Mouse (Mus musculus) fibroblast of lung, adult 2 months (primary cell): ENCODE measurements around the gene Crot.
A peak's percentile ranks its signal among the peaks of the same experiment; 100 is the strongest.
"Not testable (repeated sequence)": the region's sequence is repeated elsewhere in the genome, so short reads cannot be mapped to it uniquely, and the experiment has no call there.

Experiments used
- DNase-seq: peaks from one replicate; pipeline ENCODE4 v3.0.0-alpha.2; 2011; ENCODE audit warnings: low read depth

Gene Crot

GRCm38 (mm10) chr5:8996686-8997512, at the start of gene Crot:
Crot (minus strand) TSS chr5:8997324.
- peak; percentile 81 for DNase-seq

GRCm38 (mm10) chr5:9045904-9046303, 48.8 kb upstream of the Crot start:
- no peak for DNase-seq

DNA sequence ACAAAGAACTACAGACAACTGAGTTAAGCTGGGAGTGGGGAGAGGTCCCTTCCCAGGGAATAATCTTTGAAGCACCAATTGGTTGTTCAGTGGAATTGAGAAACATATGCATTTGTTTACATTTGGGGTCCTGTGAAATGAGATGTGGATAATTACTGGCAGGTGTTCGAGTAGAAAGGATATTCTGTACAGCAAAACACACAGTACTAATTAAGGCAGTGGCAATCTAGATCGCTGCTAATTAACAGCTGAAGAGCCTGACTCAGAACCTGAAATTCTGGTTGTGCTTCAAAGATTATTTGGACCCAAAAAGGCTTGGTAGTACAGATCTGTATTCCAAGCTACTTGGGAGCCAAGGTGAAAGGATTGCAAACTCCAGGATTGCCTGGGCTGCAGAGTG, 47.7 kb upstream of the Crot start:
- no peak for DNase-seq

- no peak for DNase-seq
These were observed 46.6 kb upstream of the Crot start for GRCm38 (mm10) chr5:9043582-9044267.

DNA sequence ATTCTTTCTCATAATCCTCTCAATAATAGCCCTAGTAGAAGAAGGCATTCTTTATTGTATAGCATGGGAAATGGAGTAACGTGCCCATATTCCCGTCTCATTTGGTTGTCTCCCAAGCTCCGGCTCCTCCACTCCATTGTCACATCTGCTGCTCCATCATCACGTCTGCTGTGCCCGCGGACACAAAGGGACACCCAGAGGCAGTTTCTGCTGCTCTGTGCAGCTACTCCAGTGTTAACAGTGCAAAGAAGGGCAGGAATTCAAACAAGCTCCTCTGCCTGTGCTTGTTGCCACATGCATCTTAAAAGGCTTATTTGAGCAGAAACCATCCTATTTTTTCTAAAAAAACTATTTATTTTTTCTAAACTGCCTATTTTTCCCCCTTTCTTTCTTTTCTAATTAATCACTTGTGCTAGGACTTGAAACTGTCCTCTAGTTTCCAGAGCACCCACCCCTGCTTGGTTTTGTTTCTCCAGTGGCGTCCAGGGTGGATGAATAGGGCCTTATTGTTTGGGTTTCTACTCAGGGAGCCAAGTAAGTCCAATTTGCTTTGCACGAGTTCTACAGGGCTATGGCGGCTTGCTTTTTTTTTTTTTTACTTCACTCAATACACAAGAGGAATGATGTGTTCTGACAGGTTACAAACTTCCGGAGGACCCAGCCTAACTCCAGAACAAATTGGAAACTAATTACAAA, 45.7 kb upstream of the Crot start:
- DNase-seq, result no peak

DNA sequence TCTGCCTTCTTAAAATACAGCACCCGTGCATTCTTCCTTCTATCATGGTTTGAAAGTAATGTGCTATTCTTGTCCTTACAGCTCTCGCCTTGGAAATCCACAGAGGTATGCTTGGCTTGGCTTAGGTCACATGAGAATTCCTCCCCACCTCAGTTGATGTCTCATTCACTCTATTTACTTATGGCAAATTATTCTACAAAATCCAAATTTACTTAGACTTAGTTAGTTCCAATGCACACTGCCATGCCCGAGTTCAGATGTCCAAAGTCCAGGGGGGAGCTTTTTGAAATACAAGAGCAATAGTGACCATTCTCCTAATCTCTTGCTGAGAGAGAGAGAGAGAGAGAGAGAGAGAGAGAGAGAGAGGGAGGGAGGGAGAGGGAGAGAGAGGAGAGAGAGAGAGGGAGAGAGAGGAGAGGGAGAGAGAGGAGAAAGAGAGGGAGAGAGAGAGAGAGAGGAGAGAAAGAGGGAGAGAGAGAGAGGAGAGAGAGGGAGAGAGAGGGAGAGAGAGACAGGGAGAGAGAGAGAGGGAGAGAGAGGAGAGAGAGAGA, 43.6 kb upstream of the Crot start:
- DNase-seq, result no peak

DNA sequence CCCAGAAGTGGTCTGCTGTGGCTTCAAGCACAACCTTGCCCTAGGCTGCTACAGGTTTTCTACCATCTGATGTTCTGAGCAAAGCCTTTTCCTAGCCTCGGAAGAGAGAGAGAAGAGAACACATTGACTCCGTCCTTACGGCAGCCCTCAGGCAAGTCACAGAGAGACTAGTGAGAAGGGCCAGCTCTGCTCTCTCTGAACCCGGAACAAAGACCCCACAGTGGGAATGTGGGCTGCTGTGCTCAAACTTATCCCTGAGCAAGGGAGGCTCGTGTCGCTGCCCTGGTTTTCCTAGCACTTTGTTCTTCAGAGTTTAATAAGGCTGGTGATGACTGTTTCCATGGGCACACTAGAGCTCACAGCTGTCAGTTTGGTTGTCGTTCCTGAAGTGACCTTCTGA, 42.9 kb upstream of the Crot start:
- no peak for DNase-seq

DNA sequence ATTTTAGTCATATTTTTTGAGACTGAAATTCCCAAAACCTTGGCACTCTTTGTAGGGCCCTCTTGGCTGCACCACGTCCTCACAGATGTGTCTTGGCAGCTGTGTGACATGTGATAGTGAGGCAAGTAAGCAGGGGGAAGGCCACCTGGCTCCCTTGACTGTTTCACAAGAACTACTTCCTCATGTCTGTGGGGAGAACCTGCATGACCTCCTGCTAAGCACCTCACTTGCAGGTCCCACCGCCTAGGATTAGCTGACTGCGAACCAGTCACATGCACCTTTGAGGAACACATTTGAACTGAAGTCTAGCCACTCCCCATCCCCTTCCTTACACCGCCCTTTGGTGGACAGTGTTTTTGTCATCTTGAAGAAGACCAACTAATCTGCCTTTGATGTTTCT, 40.2 kb upstream of the Crot start:
- DNase-seq, result no peak

DNA sequence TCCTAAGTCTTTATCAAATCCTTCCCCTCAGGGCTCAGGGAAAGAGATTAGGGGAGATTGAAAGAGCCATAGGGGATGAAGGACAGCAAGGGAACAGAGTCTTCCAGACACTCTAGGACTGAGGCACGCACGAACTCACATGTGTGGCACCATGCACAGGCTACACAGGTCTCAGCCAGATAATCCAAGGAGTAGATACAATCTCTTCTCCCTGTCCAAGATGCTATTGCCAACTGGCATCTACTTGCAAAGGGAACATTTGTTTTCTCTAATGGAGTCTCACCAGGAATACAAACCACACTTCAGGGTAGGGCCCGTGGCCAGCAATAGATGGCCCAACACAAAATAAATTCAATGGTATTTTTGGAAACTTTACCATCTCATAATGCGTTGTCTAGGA, 38.3 kb upstream of the Crot start:
- no peak for DNase-seq

DNA sequence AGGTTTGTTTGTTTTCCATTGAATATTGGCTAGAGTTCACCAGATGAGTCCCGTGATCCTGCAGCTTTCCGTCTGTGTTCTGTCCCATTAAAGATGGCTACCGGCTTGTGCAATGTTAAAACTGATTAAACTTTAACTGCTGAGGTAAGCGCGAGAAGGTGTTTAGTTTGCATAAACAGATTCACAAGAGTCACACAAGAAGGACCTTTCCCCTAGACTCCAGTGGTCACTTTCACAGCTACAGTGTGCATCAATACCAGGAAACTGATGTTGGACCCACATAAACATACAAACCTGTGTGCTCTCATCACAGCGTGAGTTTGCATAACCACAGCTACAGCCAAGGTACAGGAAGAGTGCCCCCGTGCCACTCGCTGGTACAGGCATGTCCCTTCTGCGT, 37.4 kb upstream of the Crot start:
- no peak for DNase-seq

GRCm38 (mm10) chr5:9033843-9034242, 36.7 kb upstream of the Crot start:
- no peak for DNase-seq

- no peak for DNase-seq
These were observed 35.5 kb upstream of the Crot start for GRCm38 (mm10) chr5:9032641-9033040.

- DNase-seq, result no peak
These were observed 35.0 kb upstream of the Crot start for GRCm38 (mm10) chr5:9032101-9032590.

- DNase-seq, result peak; percentile 3
These were observed 31.2 kb upstream of the Crot start for GRCm38 (mm10) chr5:9028266-9028841.

DNA sequence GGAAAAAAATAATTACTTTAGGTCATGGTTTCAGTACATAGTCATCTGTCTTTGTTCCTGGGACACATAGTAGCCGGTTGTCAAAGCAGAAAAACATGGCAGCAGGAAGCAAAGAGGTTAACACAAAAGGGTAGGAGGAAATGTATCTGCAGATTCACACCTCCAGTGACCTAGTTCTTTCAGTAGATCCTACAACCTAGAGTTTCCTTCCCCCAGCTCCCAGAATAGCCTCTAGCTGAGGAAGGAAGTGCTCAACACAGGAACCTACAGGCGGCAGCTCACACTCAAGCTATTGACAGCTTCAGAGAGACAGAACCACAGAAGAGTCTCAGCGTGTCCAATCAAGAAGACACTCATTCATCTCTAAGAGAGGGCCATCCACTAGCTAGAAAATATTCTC, 18.2 kb upstream of the Crot start:
- DNase-seq, result no peak

DNA sequence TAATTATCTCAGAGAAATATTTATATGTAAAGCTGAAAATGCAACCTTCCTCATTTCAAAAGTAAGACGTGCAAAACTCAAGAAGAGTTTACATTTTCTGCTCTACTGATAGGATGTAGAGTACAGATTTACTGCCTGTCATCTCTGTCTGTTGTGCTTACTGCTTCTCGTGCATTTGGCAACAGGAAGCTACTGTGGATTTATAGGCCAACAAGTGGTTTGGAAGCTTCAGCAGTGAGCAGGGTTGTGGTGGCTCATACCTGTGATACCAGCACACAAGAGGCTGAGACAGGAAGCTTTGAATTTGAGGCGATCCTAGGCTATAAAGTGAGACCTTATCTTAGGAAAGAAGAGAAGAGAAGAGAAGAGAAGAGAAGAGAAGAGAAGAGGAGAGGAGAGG, 17.6 kb upstream of the Crot start:
- DNase-seq, result no peak

- no peak for DNase-seq
These were observed 14.2 kb upstream of the Crot start for GRCm38 (mm10) chr5:9011374-9011773.

GRCm38 (mm10) chr5:9010166-9010565, 13.0 kb upstream of the Crot start:
- DNase-seq, result no peak

DNA sequence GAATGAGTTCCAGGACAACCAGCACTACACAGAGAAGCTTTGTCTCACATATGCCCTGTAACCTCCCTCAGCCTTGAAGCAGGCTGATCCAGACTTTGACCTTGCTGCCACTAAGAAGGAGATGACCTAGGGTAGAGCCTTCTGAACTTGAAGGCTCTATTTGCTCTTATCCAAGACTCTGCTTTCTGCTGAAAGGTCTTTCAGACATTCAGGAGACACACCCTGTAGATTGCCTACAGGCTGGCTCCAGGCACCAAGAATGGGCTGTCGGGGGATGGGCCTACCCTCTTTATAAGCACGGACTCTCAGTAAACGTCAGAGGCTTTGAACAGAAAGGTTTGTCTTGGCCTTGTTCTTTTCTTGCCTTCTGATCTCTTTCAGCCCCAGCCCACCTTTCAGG, 9.5 kb upstream of the Crot start:
- not testable (repeated sequence) for DNase-seq

DNA sequence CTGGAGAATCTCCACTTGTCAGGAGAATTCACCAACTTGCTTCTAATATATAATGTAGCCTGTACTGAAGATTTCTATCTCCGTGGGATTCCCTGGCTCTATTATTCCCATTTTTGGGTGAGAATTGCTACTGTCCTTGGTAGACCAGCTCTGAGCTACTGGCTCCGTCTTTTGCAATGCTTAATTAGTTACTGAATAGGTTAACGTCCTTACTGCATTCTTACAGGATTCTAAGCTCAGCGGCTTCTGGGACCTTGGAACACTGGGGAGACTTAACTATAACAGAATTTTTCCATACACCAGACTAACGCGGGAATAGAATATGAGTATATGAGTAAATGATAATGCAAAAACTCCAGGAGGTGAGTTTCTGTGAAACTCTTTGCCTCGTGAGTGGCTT, 2.9 kb upstream of the Crot start:
- DNase-seq, result not testable (repeated sequence)

GRCm38 (mm10) chr5:8999108-8999507, 2.0 kb upstream of the Crot start:
- no peak for DNase-seq

GRCm38 (mm10) chr5:8997513-8997895, 380 bp upstream of the Crot start:
- DNase-seq, result no peak
